Mouse (Mus musculus) kidney, adult 11 months (tissue): ENCODE data around the gene Zfp865.

Source experiments
- DNase-seq: peaks from one replicate; pipeline ENCODE4 v3.0.0; 2022

The Zfp865 gene

DNA sequence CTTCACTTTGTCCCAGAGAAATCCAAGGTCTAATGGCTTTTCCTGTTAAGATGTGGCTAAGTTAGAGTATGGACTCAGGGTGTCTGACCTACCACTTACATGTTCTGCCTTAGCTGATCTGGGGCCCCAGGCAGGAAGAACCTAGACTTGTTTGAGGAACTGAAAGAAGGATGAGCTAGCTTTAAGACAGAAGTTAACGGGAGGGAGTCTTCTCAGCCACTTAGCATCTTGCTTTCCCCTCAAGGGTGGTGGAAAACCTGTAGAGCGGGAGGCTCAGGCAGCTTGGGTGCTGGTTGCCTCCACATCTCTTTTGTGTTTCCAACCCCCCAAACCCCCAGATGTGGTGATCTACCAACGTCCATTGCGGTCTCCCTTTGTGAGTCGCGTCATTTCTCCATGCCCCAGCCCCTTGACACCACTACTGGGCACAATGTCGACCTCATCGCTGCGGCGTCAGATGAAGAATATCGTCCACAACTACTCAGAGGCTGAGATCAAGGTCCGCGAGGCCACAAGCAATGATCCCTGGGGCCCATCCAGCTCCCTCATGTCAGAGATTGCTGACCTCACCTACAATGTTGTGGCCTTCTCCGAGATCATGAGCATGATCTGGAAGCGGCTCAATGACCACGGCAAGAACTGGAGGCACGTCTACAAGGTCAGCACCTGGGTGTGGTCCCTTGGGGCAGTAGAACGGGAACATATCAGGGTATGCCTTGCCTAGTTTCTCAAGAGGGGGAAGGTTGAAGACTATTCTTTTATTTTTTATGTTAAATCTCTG, 63.3 kb downstream of the Zfp865 start:
- peak; percentile 76 for DNase-seq

DNA sequence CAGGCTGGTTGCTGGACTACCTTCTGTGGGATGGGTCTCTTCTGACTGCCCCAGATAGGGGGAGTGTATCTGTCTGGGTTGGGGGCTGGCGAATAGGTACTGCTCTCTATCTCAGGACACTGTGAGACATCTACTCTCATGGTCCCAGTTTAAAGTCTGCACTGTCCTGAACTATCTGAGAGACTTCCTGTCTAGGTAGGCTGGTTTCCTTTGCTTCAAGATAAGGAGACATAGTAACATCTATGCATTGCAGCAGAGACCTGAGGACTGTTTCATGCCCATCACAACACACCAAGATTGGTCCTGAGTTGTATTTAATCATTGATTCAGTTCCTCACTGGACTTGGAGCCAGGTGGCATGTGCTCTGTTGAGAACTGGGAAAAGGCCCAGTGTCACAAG, 65.3 kb downstream of the Zfp865 start:
- DNase-seq = no peak
